Mouse (Mus musculus) small intestine, adult 2 months (tissue): Measurements from ENCODE around the gene Sulf2.

Experiments used
- CTCF ChIP-seq: fragments of 200-500 bp; IDR thresholded peaks from 2 replicates; pipeline ENCODE4 v1.5.1; 2012; ENCODE audit warnings: low read depth, mild to moderate bottlenecking, control low read depth, inconsistent platforms, low read length, moderate library complexity, mixed read lengths; ENCODE audit not compliant: insufficient replicate concordance, insufficient read length; ENCODE audit errors: extremely low read depth
- POLR2A ChIP-seq: fragments of 200-500 bp; IDR thresholded peaks from 2 replicates; pipeline ENCODE4 v1.6.1; 2012; ENCODE audit warnings: low read depth, mild to moderate bottlenecking, control low read depth, inconsistent platforms, low read length, moderate library complexity

GRCm38 (mm10) chr2:166025943-166026342 lies 129.5 kb downstream of the Sulf2 start:
- no peak for TF ChIP-seq CTCF
- no peak for TF ChIP-seq POLR2A
